Mouse (Mus musculus): ENCODE data around the gene Nrsn2.
A peak's percentile ranks its signal among the peaks of the same experiment; 100 is the strongest.

DNA sequence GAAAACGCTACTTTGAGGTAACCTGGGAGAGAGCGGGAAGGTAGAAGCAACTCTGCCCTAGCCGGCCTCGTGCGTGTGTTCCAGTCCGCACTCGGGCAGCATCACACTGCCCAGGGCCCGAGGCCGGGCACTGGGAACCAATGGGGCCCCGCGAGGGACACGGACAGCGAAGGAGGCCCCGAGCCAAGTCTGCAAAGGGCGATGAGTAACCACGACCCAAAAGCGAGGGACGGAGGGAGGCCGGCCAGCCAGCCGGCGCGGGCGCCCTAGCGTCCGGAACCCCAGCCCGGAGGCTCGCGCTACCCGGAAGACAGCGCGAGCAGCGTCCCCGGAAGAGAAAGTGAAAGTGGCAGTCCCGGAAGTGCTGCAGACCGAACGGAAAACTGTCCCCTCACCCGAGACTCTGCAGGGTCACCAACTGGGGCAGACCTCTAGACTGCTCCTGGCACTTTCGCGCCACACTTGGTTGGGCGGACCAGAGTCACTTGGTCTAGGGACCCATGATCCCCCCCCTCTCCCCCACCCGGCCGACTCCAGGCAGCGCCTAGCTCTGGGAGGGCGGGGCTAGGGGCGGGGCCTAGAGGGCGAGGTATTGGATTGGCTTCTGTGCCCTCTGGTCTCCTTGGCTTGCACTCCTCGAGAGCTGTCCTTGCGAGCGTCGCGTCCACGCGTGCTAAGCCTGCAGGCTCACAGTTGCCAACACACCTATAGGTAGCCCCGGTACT lies 44.2 kb downstream of the Nrsn2 start, which contains the start of gene Rbck1:
- TF ChIP-seq CTCF (IDR thresholded peaks at IDR 0.05; ENCODE audit: control insufficient read depth, insufficient read depth, insufficient read length) (peak; percentile 10), FOSL1 (IDR thresholded peaks at IDR 0.05; ENCODE audit: insufficient read depth, low read length, poor library complexity, severe bottlenecking) (no peak), MYOG (IDR thresholded peaks at IDR 0.05; ENCODE audit: control insufficient read depth, extremely low read depth, insufficient read length) (no peak), MAX (IDR thresholded peaks at IDR 0.05) (peak; percentile 79)

Data from C2C12 (cell line).